Mouse (Mus musculus) stomach, postnatal 0 days (tissue): Measurements from ENCODE around the gene Aldh3b3. TPM values are rescaled to one million over a fixed set of nuclear protein-coding genes. Genes with fewer than 3 reads are reported as not detected.

Source experiments
- ATAC-seq: fragments of 200-750 bp; cut with Nextera tagmentation; 2 replicates; pipeline ENCODE4 v1.8.0; 2017; ENCODE audit not compliant: low FRiP score, low TSS enrichment
- DNase-seq: peaks from one replicate; pipeline ENCODE4 v3.0.0-alpha.2; 2016; ENCODE audit warnings: low spot score
- H3K27ac ChIP-seq: fragments of 300-500 bp; sonication (generic); replicated peaks from 2 replicates; pipeline ENCODE4 v1.5.1; 2014; ENCODE audit warnings: mild to moderate bottlenecking, control low read depth
- H3K27me3 ChIP-seq: fragments of 300-500 bp; sonication (generic); 2 replicates; pipeline ENCODE4 v1.6.1; 2014; ENCODE audit warnings: low read length; ENCODE audit not compliant: control insufficient read depth, insufficient read depth
- H3K36me3 ChIP-seq: fragments of 300-500 bp; sonication (generic); 2 replicates; pipeline ENCODE4 v1.6.1; 2014; ENCODE audit warnings: low read length, mixed read lengths; ENCODE audit not compliant: control insufficient read depth, insufficient read depth
- H3K4me1 ChIP-seq: fragments of 300-500 bp; sonication (generic); replicated peaks from 2 replicates; pipeline ENCODE4 v1.6.1; 2014; ENCODE audit warnings: antibody characterized with exemption; ENCODE audit not compliant: control insufficient read depth, insufficient read depth
- H3K4me2 ChIP-seq: fragments of 300-500 bp; sonication (generic); replicated peaks from 2 replicates; pipeline ENCODE4 v1.6.1; 2014; ENCODE audit warnings: low read depth, mild to moderate bottlenecking, control low read depth, moderate library complexity
- H3K4me3 ChIP-seq: fragments of 300-500 bp; sonication (generic); 2 replicates; pipeline ENCODE4 v1.5.1; 2014; ENCODE audit warnings: low read depth, low read length, control low read depth
- H3K9ac ChIP-seq: fragments of 300-500 bp; sonication (generic); 2 replicates; pipeline ENCODE4 v1.6.1; 2014; ENCODE audit warnings: mild to moderate bottlenecking, low read length, control low read depth, mixed read lengths
- H3K9me3 ChIP-seq: fragments of 300-500 bp; sonication (generic); 2 replicates; pipeline ENCODE4 v1.6.1; 2016; ENCODE audit warnings: low read length; ENCODE audit not compliant: control insufficient read depth
- CTCF ChIP-seq: IDR thresholded peaks from 2 replicates; pipeline ENCODE4 v1.5.1; 2016; ENCODE audit warnings: antibody characterized with exemption, low read depth, mild to moderate bottlenecking, moderate library complexity
- EP300 ChIP-seq: optimal IDR thresholded peaks from 2 replicates; pipeline ENCODE3; 2016; ENCODE audit warnings: antibody characterized with exemption
- WGBS: fragments of 180-500 bp; shearing (Covaris S2); extraction: QIAGEN DNeasy Blood & Tissue Kit; methylation state at CpG from one replicate; pipeline ENCODE4 v1.1.7; 2014; 5-methylcytosine and 5-hydroxymethylcytosine counted together
- polyA plus RNA-seq: library from polyadenylated mRNA; unstranded; fragments of >200 nt; fragmentation: Nextera tagmentation; extraction: Ambion mirVana; gene quantifications from 2 replicates; pipeline ENCODE4 v1.2.1, GENCODE M21; 2015

The Aldh3b3 gene
- polyA plus RNA-seq, 1 experiment from 2014 or later: 1.1 TPM

DNA sequence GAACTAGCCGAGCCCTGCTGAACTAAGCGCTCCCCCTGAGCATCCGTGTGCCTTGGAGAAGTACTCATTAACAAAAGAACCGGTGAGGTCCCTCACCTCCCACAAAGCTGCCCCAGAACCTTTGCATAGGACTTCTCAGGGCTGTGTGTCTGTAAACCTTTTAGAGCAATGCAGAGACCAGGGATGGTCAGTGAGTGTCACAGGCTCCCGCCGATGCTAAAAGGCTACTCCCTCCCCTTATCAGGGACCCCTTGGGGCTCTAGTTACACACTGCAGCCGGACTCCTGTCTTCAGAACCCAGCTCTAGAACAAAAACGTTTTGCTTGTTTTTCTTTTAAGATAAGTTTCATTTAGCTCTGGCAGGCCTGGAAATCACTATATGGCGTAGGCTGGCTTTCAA is 54.6 kb downstream of the Aldh3b3 start:
- DNase-seq (no peak), ATAC-seq (no peak)
- WGBS: 11% methylated on average over 9 of the region's 9 CpGs
- peak overlapping the region; percentile 81 for H3K4me3 ChIP-seq
- no peak for TF ChIP-seq CTCF
- no peak for TF ChIP-seq EP300
- H3K9me3 ChIP-seq: no peaks in the 10 kb centered on the region
- no peaks in the 10 kb centered on the region; the same call in 1 of the 2 replicates for H3K4me1 ChIP-seq
- no peaks in the 10 kb centered on the region for H3K36me3 ChIP-seq
- H3K4me2 ChIP-seq: peak overlapping the region; percentile 50
- peak overlapping the region; percentile 55; the same call in 1 of the 2 replicates for H3K9ac ChIP-seq
- 0 out of 2 replicates have a peak overlapping the region, but pooled peaks have one; percentile 35 for H3K27ac ChIP-seq
- H3K27me3 ChIP-seq: no peaks in the 10 kb centered on the region

DNA sequence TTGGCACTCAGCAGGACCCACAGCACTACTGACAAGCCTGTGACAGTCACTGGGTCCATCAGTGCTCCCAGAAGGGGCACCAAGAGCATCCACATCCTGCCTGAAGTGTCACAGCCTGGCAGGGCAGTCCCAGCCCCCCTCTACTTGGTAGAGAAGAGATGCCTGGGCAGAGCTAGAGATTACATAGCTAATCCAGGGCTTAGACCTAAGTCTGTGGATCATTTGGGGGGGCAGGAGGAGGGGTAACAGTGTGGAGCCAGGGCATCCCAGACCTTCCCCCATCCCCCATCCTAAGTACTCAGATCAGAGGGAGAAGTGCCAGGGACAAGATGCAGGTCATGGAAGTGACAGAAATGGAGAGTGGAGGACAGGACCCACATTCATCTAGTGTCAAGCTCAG is 56.4 kb downstream of the Aldh3b3 start:
- Histone ChIP-seq H3K4me1 (no peaks in the 10 kb centered on the region; the same call in 1 of the 2 replicates), H3K4me3 (no peak overlapping the region), H3K27me3 (no peaks in the 10 kb centered on the region), H3K4me2 (no peak overlapping the region), H3K36me3 (no peaks in the 10 kb centered on the region), H3K9me3 (no peaks in the 10 kb centered on the region), H3K27ac (no peak overlapping the region), H3K9ac (no peak overlapping the region)
- TF ChIP-seq EP300: no peak
- ATAC-seq (no peak), DNase-seq (no peak)

DNA sequence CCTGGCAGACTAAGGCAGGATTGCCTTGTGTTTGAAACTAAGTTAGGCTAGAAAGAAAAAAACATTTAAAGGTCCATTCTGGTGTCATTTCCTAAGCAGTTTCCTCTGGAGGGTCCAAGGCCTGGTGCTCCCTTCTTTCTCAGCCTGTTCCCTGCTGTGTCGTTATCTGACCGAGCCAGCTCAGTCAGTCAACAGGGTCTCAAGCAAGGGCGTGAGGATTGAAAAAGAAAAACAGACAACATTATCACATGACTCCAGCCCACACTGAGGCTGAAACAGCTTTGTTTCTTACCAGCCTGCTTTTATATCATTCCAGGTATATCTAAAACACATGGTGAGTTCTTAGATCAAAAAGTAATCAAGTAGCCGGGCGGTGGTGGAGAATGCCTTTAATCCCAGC is 57.2 kb downstream of the Aldh3b3 start:
- TF ChIP-seq CTCF: no peak
- TF ChIP-seq EP300: no peak
- no peaks in the 10 kb centered on the region; the same call in 1 of the 2 replicates for H3K4me1 ChIP-seq
- no peak overlapping the region for H3K4me3 ChIP-seq
- no peaks in the 10 kb centered on the region for H3K9me3 ChIP-seq
- H3K4me2 ChIP-seq: no peak overlapping the region
- H3K27ac ChIP-seq: no peak overlapping the region
- DNase-seq (no peak), ATAC-seq (no peak)
- H3K9ac ChIP-seq: no peak overlapping the region
- WGBS: 65% methylated on average over 5 of the region's 5 CpGs
- no peaks in the 10 kb centered on the region for H3K27me3 ChIP-seq
- no peaks in the 10 kb centered on the region for H3K36me3 ChIP-seq

DNA sequence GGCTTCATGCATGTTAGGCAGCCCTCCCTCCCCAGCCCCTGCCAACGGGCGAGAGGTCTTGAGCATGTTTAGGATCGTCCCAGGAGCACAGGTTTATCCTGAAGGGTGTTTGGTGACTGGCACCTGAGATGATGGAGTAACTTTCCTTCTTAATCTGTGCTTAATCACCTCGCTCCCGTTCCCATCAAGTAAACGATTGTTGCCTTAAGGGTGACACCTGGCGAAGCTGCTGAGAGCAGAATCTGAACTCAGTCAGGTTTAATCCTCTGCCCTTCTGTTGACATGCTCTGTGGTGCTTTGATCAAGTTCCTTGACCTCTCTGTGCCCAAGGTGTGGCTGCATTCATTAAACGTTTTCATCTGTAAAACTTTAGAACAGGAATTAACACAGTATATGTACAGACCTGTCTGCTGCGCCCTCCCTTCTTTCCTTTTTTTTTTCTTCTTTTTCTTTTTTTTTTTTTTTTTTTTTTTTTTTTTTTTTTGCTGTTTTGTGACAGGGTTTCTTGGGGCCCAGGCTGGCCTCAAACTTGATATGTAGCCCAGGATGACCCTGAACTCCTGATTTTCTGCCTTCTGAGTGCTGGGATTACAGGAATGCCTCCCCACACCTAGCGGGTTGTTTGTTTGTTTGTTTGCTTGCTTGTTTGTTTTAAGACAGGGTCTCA is 59.6 kb downstream of the Aldh3b3 start:
- ATAC-seq (no peak), DNase-seq (no peak)
- Histone ChIP-seq H3K9ac (no peak overlapping the region), H3K4me1 (no peaks in the 10 kb centered on the region), H3K27me3 (no peaks in the 10 kb centered on the region), H3K9me3 (no peaks in the 10 kb centered on the region), H3K4me3 (no peak overlapping the region), H3K27ac (peak overlapping the region; percentile 53), H3K36me3 (no peaks in the 10 kb centered on the region), H3K4me2 (no peak overlapping the region)
- WGBS: 42% methylated on average over 10 of the region's 10 CpGs
- TF ChIP-seq CTCF: no peak
- no peak for TF ChIP-seq EP300

DNA sequence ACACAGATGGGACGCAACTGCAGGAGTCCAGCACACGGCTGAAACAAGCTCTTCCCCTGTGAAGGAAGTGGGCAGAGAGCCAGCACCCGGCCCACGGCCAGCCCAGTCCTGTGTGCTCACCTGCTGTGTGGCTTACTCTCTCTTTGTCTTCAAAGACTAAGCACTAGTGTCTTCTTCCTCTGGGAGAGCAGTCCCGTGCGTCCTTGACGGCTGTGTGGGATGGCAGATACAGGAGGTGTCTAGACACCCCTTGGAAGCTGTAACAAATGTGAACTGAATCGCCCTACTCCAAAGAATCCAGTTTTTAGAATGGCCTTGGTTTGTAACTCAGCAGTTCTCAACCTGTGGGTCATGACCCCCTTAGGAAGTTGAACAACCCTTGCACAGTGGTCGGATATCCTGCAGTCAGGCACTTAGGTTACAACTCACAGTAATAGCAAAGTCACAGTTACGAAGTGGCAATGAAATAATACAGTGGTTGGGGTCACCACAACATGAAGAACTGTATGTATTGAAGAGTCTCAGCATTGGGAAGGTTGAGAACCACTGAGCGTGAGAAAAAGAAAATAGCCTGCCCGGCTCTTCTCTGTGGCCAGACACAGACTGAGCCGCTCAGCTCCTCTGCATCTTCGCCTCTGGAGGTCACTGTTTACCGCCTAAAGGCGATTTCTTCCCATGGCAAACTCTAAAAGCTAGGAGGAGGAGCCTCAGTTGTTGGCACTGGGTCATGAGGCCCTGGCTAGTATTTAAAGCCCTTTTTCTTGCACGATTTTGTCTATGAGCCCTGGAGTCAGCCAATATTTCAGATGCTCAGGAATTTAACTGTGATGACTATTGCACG is 60.5 kb downstream of the Aldh3b3 start:
- Histone ChIP-seq H3K4me3 (no peak overlapping the region), H3K27ac (peak overlapping the region; percentile 53), H3K9me3 (no peaks in the 10 kb centered on the region), H3K9ac (no peak overlapping the region), H3K4me2 (no peak overlapping the region), H3K36me3 (no peaks in the 10 kb centered on the region), H3K27me3 (no peaks in the 10 kb centered on the region), H3K4me1 (no peaks in the 10 kb centered on the region)
- DNase-seq: peak; percentile 87
- ATAC-seq: peak; percentile 84
- TF ChIP-seq CTCF (peak; percentile 91), EP300 (no peak)
- 20% methylated on average over 18 of the region's 18 CpGs for WGBS

Other genes with a start within 250 kb of the Aldh3b3 start
- 11.6 and 12.4 TPM in 2 replicates for gene Kmt5b, start 191.2 kb upstream of the Aldh3b3 start, polyA plus RNA-seq
- gene Chka, start 106.9 kb upstream of the Aldh3b3 start, polyA plus RNA-seq: 21.2 and 24.2 TPM in 2 replicates
- 17.4 and 21.8 TPM in 2 replicates for gene Tcirg1, start 51.5 kb upstream of the Aldh3b3 start, polyA plus RNA-seq
- 277 and 284 TPM in 2 replicates for gene Ndufs8, start 45.9 kb upstream of the Aldh3b3 start, polyA plus RNA-seq
- gene Aldh3b1, start 28.8 kb upstream of the Aldh3b3 start, polyA plus RNA-seq: 1.8 and 2.2 TPM in 2 replicates
- 17.4 and 19.7 TPM in 2 replicates for gene Unc93b1, start 23.5 kb upstream of the Aldh3b3 start, polyA plus RNA-seq
- 75.8 and 84.1 TPM in 2 replicates for gene Aldh3b2, start 13.7 kb downstream of the Aldh3b3 start, polyA plus RNA-seq
- gene Acy3, start 27.9 kb downstream of the Aldh3b3 start, polyA plus RNA-seq: 9.9 TPM in 2 replicates
- 0.05 TPM in 1 of 2 replicates, not detected in the other for gene Tbx10, start 34.1 kb downstream of the Aldh3b3 start, polyA plus RNA-seq
- gene Nudt8, start 41.9 kb downstream of the Aldh3b3 start, polyA plus RNA-seq: 39.3 and 40.7 TPM in 2 replicates
- gene Gm49405, start 42.0 kb downstream of the Aldh3b3 start, polyA plus RNA-seq: 1.1 and 1.3 TPM in 2 replicates
- gene Doc2g, start 44.7 kb downstream of the Aldh3b3 start, polyA plus RNA-seq: 1.2 and 1.7 TPM in 2 replicates
- 213 and 216 TPM in 2 replicates for gene Ndufv1, start 54.2 kb downstream of the Aldh3b3 start, polyA plus RNA-seq
- gene Gstp1, start 79.3 kb downstream of the Aldh3b3 start, polyA plus RNA-seq: 1,012 and 1,081 TPM in 2 replicates
- 85.2 and 93.1 TPM in 2 replicates for gene Gstp2, start 87.4 kb downstream of the Aldh3b3 start, polyA plus RNA-seq
- gene Gstp3, start 100.9 kb downstream of the Aldh3b3 start, polyA plus RNA-seq: 7.1 and 9.7 TPM in 2 replicates
- gene Cabp2, start 122.9 kb downstream of the Aldh3b3 start, polyA plus RNA-seq: not detected in 2 replicates
- gene Cdk2ap2, start 138.5 kb downstream of the Aldh3b3 start, polyA plus RNA-seq: 129 and 134 TPM in 2 replicates
- gene Pitpnm1, start 141.4 kb downstream of the Aldh3b3 start, polyA plus RNA-seq: 8.3 and 11.2 TPM in 2 replicates
- 47.0 and 48.0 TPM in 2 replicates for gene Aip, start 167.2 kb downstream of the Aldh3b3 start, polyA plus RNA-seq
- gene Gpr152, start 181.1 kb downstream of the Aldh3b3 start, polyA plus RNA-seq: 0.02 TPM in 1 of 2 replicates, not detected in the other
- gene Cabp4, start 185.4 kb downstream of the Aldh3b3 start, polyA plus RNA-seq: 0.05 TPM in 1 of 2 replicates, not detected in the other
- gene Coro1b, start 190.0 kb downstream of the Aldh3b3 start, polyA plus RNA-seq: 127 and 133 TPM in 2 replicates
- 1.1 and 1.3 TPM in 2 replicates for gene Ptprcap, start 195.0 kb downstream of the Aldh3b3 start, polyA plus RNA-seq
- gene Rps6kb2, start 204.7 kb downstream of the Aldh3b3 start, polyA plus RNA-seq: 41.1 and 49.3 TPM in 2 replicates
- gene Carns1, start 216.8 kb downstream of the Aldh3b3 start, polyA plus RNA-seq: 1.5 TPM in 2 replicates
- 2.3 and 2.9 TPM in 2 replicates for gene Tbc1d10c, start 232.6 kb downstream of the Aldh3b3 start, polyA plus RNA-seq
- 497 and 506 TPM in 2 replicates for gene Ppp1ca, start 233.4 kb downstream of the Aldh3b3 start, polyA plus RNA-seq
- 11.0 and 11.3 TPM in 2 replicates for gene Rad9a, start 243.0 kb downstream of the Aldh3b3 start, polyA plus RNA-seq